Mouse (Mus musculus) heart, embryonic 16.5 days (tissue): Measurements from ENCODE around the gene Fam187b. TPM values are rescaled to one million over a fixed set of nuclear protein-coding genes. Genes with fewer than 3 reads are reported as not detected.

ENCODE experiments used
- ATAC-seq: fragments of 200-750 bp; cut with Nextera tagmentation; replicated peaks from 2 replicates; pipeline ENCODE4 v1.8.0; 2017; ENCODE audit warnings: moderate number of reproducible peaks; ENCODE audit not compliant: insufficient read depth, low FRiP score; ENCODE audit errors: extremely low read depth
- H3K27ac ChIP-seq: fragments of 300-500 bp; sonication (generic); 2 replicates; pipeline ENCODE4 v1.5.1; 2014; ENCODE audit warnings: mild to moderate bottlenecking, low read length, control low read depth, moderate library complexity
- H3K27me3 ChIP-seq: fragments of 300-500 bp; sonication (generic); 2 replicates; pipeline ENCODE4 v1.6.1; 2014; ENCODE audit warnings: low read length, mixed read lengths; ENCODE audit not compliant: control insufficient read depth, insufficient read depth
- H3K36me3 ChIP-seq: fragments of 300-500 bp; sonication (generic); 2 replicates; pipeline ENCODE4 v1.6.1; 2014; ENCODE audit not compliant: control insufficient read depth, insufficient read depth
- H3K4me1 ChIP-seq: fragments of 300-500 bp; sonication (generic); 2 replicates; pipeline ENCODE4 v1.6.1; 2014; ENCODE audit warnings: low read length, mixed read lengths; ENCODE audit not compliant: control insufficient read depth, insufficient read depth
- H3K4me2 ChIP-seq: fragments of 300-500 bp; sonication (generic); 2 replicates; pipeline ENCODE4 v1.6.1; 2014; ENCODE audit warnings: low read depth, mild to moderate bottlenecking, control low read depth, low read length
- H3K4me3 ChIP-seq: fragments of 300-500 bp; sonication (generic); 2 replicates; pipeline ENCODE4 v1.5.1; 2014; ENCODE audit warnings: mild to moderate bottlenecking, control low read depth, low read length
- H3K9ac ChIP-seq: fragments of 300-500 bp; sonication (generic); 2 replicates; pipeline ENCODE4 v1.6.1; 2014; ENCODE audit warnings: low read length, control low read depth
- H3K9me3 ChIP-seq: fragments of 300-500 bp; sonication (generic); replicated peaks from 2 replicates; pipeline ENCODE4 v1.6.1; 2016; ENCODE audit warnings: low read length; ENCODE audit not compliant: control insufficient read depth
- WGBS: fragments of 180-500 bp; shearing (Covaris S2); extraction: QIAGEN DNeasy Blood & Tissue Kit; methylation state at CpG from one replicate; pipeline ENCODE4 v1.1.7; 2014; 5-methylcytosine and 5-hydroxymethylcytosine counted together
- polyA plus RNA-seq: library from polyadenylated mRNA; unstranded; fragments of >200 nt; fragmentation: Nextera tagmentation; extraction: Ambion mirVana; gene quantifications from 2 replicates; pipeline ENCODE4 v1.2.1, GENCODE M21; 2015

The Fam187b gene
- polyA plus RNA-seq, 1 experiment from 2014 or later: 0.70 TPM

- 24% methylated on average over 10 of the region's 10 CpGs for WGBS
Measured at GRCm38 (mm10) chr7:31017104-31017901, 43.7 kb downstream of the Fam187b start.

GRCm38 (mm10) chr7:31028609-31029008, 55.0 kb downstream of the Fam187b start:
- ATAC-seq: no peak
- H3K36me3 ChIP-seq: no peaks in the 10 kb centered on the region
- H3K4me1 ChIP-seq: no peaks in the 10 kb centered on the region
- no peak overlapping the region for H3K4me3 ChIP-seq
- no peak overlapping the region for H3K9ac ChIP-seq
- H3K27ac ChIP-seq: no peak overlapping the region
- WGBS: 66% methylated on average over 8 of the region's 8 CpGs
- no peaks in the 10 kb centered on the region for H3K9me3 ChIP-seq
- H3K27me3 ChIP-seq: no peaks in the 10 kb centered on the region
- no peak overlapping the region for H3K4me2 ChIP-seq

More at GRCm38 (mm10) chr7:31017104-31017901, 43.7 kb downstream of the Fam187b start:
- H3K9ac ChIP-seq: no peak overlapping the region
- peaks cover 14% of the 10 kb centered on the region for H3K4me1 ChIP-seq
- H3K4me2 ChIP-seq: peak overlapping the region; percentile 35
- no peaks in the 10 kb centered on the region for H3K36me3 ChIP-seq
- H3K27me3 ChIP-seq: no peaks in the 10 kb centered on the region
- H3K27ac ChIP-seq: peak overlapping the region; percentile 36
- no peaks in the 10 kb centered on the region for H3K9me3 ChIP-seq
- ATAC-seq: peak; percentile 88
- H3K4me3 ChIP-seq: no peak overlapping the region

- Histone ChIP-seq H3K4me2 (no peak overlapping the region), H3K4me1 (no peaks in the 10 kb centered on the region; the same call in 1 of the 2 replicates), H3K27me3 (no peaks in the 10 kb centered on the region), H3K4me3 (no peak overlapping the region), H3K9me3 (no peaks in the 10 kb centered on the region), H3K27ac (no peak overlapping the region), H3K36me3 (no peaks in the 10 kb centered on the region), H3K9ac (no peak overlapping the region)
- WGBS: 63% methylated on average over 2 of the region's 2 CpGs
- ATAC-seq: no peak
Measured at GRCm38 (mm10) chr7:31030717-31031116, 57.1 kb downstream of the Fam187b start.

- H3K9ac ChIP-seq: no peak overlapping the region
- WGBS: 75% methylated on average over 7 of the region's 7 CpGs
Measured at GRCm38 (mm10) chr7:31031731-31032130, 58.1 kb downstream of the Fam187b start.

GRCm38 (mm10) chr7:31033409-31034165, 60.0 kb downstream of the Fam187b start:
- peak overlapping the region; percentile 36; the same call in 1 of the 2 replicates for H3K27ac ChIP-seq
- H3K9ac ChIP-seq: no peak overlapping the region
- no peak overlapping the region for H3K4me3 ChIP-seq
- ATAC-seq: peak; percentile 38
- H3K9me3 ChIP-seq: no peaks in the 10 kb centered on the region
- no peaks in the 10 kb centered on the region for H3K27me3 ChIP-seq
- no peak overlapping the region for H3K4me2 ChIP-seq
- H3K4me1 ChIP-seq: no peaks in the 10 kb centered on the region; the same call in 1 of the 2 replicates
- no peaks in the 10 kb centered on the region for H3K36me3 ChIP-seq
- WGBS: 54% methylated on average over 9 of the region's 9 CpGs

More at GRCm38 (mm10) chr7:31031731-31032130, 58.1 kb downstream of the Fam187b start:
- no peaks in the 10 kb centered on the region for H3K36me3 ChIP-seq
- no peak overlapping the region for H3K4me3 ChIP-seq
- H3K4me1 ChIP-seq: no peaks in the 10 kb centered on the region; the same call in 1 of the 2 replicates
- no peak overlapping the region for H3K4me2 ChIP-seq
- no peak for ATAC-seq
- no peaks in the 10 kb centered on the region for H3K27me3 ChIP-seq
- no peak overlapping the region for H3K27ac ChIP-seq
- H3K9me3 ChIP-seq: no peaks in the 10 kb centered on the region

GRCm38 (mm10) chr7:31034789-31035188, 61.2 kb downstream of the Fam187b start:
- no peak overlapping the region for H3K9ac ChIP-seq
- ATAC-seq: no peak
- 59% methylated on average over 11 of the region's 11 CpGs for WGBS
- H3K9me3 ChIP-seq: no peaks in the 10 kb centered on the region
- H3K4me2 ChIP-seq: no peak overlapping the region
- H3K4me1 ChIP-seq: no peaks in the 10 kb centered on the region; the same call in 1 of the 2 replicates
- H3K4me3 ChIP-seq: no peak overlapping the region
- H3K36me3 ChIP-seq: no peaks in the 10 kb centered on the region
- no peaks in the 10 kb centered on the region for H3K27me3 ChIP-seq
- no peak overlapping the region for H3K27ac ChIP-seq

GRCm38 (mm10) chr7:31035291-31035690, 61.7 kb downstream of the Fam187b start:
- Histone ChIP-seq H3K9me3 (no peaks in the 10 kb centered on the region), H3K9ac (no peak overlapping the region), H3K4me1 (no peaks in the 10 kb centered on the region; the same call in 1 of the 2 replicates), H3K4me3 (no peak overlapping the region), H3K27me3 (no peaks in the 10 kb centered on the region), H3K36me3 (no peaks in the 10 kb centered on the region), H3K27ac (no peak overlapping the region), H3K4me2 (no peak overlapping the region)
- ATAC-seq: no peak
- WGBS: 67% methylated on average over 11 of the region's 11 CpGs

GRCm38 (mm10) chr7:31036917-31037316, 63.3 kb downstream of the Fam187b start:
- 75% methylated on average over 7 of the region's 7 CpGs for WGBS
- Histone ChIP-seq H3K9me3 (no peaks in the 10 kb centered on the region), H3K36me3 (no peaks in the 10 kb centered on the region), H3K4me2 (no peak overlapping the region), H3K27ac (no peak overlapping the region), H3K4me1 (peaks cover 5% of the 10 kb centered on the region), H3K27me3 (peaks cover 6% of the 10 kb centered on the region; the same call in 1 of the 2 replicates), H3K9ac (no peak overlapping the region), H3K4me3 (no peak overlapping the region)
- no peak for ATAC-seq

- H3K9ac ChIP-seq: no peak overlapping the region
- peaks cover 9% of the 10 kb centered on the region for H3K27me3 ChIP-seq
- no peak overlapping the region for H3K4me3 ChIP-seq
- 62% methylated on average over 2 of the region's 2 CpGs for WGBS
- H3K9me3 ChIP-seq: no peaks in the 10 kb centered on the region
- ATAC-seq: no peak
- H3K4me2 ChIP-seq: no peak overlapping the region
- H3K36me3 ChIP-seq: no peaks in the 10 kb centered on the region
- H3K4me1 ChIP-seq: peaks cover 11% of the 10 kb centered on the region
- H3K27ac ChIP-seq: no peak overlapping the region
Measured at GRCm38 (mm10) chr7:31037675-31038074, 64.1 kb downstream of the Fam187b start.
